Mouse (Mus musculus) cerebellum, adult 11 months (tissue): ENCODE measurements at regions not wholly inside any gene's neighbourhood (a gene's known extent, or its start where the extent isn't known, plus 50 kb on each side); places are given as distances from the start of the nearest gene placed in this dataset.

Source experiments
- DNase-seq: peaks from one replicate; pipeline ENCODE4 v3.0.0; 2022

GRCm38 (mm10) chr15:36852229-36852821 is 155.2 kb downstream of the Zfp706 start:
- no peak for DNase-seq

GRCm38 (mm10) chr15:36848238-36848637 is 159.3 kb downstream of the Zfp706 start:
- DNase-seq = no peak

- no peak for DNase-seq
These were observed 160.8 kb downstream of the Zfp706 start for GRCm38 (mm10) chr15:36846806-36847205.
